Mouse (Mus musculus) kidney, adult 2 months (tissue): ENCODE data around the gene Cntrob.

Source experiments
- CTCF ChIP-seq: fragments of 200-500 bp; conservative IDR thresholded peaks from 2 replicates; pipeline ENCODE4 v1.5.1; 2011; ENCODE audit warnings: low read depth, mild to moderate bottlenecking, control low read depth, low read length, moderate library complexity, mixed read lengths; ENCODE audit not compliant: insufficient read depth, insufficient read length
- POLR2A ChIP-seq: fragments of 200-500 bp; IDR thresholded peaks from one replicate; pipeline ENCODE4 v1.6.1; 2011; ENCODE audit warnings: low read depth, low read length, control low read depth

GRCm38 (mm10) chr11:69346441-69346840 lies 22.9 kb upstream of the Cntrob start:
- no peak for TF ChIP-seq POLR2A
- no peak for TF ChIP-seq CTCF
